Mouse (Mus musculus) heart, adult 11 months (tissue): ENCODE measurements at regions not wholly inside any gene's neighbourhood (a gene's known extent, or its start where the extent isn't known, plus 50 kb on each side); places are given as distances from the start of the nearest gene placed in this dataset.

Experiments used
- DNase-seq: peaks from one replicate; pipeline ENCODE4 v3.0.0; 2022

- no peak for DNase-seq
Measured at GRCm38 (mm10) chr4:131383862-131384261, 439.7 kb downstream of the Matn1 start.

DNA sequence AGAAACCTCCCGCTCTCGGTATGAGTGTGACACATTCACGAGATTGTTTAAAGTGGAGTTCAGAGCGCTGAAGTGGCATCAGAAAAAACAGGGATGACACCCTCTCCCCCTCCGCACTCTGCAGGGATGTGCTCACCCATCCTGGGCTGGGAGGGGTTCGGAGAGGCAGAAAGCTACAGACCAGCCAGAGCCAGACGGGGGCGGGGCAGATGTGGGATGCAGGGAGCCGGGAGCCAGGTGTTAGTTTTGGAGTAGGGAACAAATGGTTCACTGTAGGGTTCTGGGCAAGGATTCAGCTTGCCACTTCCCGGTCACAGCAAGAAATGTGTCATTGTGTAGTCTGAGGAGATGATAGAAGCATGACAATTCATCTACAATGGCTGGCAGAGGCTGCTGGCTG is 442.8 kb downstream of the Matn1 start:
- no peak for DNase-seq

DNA sequence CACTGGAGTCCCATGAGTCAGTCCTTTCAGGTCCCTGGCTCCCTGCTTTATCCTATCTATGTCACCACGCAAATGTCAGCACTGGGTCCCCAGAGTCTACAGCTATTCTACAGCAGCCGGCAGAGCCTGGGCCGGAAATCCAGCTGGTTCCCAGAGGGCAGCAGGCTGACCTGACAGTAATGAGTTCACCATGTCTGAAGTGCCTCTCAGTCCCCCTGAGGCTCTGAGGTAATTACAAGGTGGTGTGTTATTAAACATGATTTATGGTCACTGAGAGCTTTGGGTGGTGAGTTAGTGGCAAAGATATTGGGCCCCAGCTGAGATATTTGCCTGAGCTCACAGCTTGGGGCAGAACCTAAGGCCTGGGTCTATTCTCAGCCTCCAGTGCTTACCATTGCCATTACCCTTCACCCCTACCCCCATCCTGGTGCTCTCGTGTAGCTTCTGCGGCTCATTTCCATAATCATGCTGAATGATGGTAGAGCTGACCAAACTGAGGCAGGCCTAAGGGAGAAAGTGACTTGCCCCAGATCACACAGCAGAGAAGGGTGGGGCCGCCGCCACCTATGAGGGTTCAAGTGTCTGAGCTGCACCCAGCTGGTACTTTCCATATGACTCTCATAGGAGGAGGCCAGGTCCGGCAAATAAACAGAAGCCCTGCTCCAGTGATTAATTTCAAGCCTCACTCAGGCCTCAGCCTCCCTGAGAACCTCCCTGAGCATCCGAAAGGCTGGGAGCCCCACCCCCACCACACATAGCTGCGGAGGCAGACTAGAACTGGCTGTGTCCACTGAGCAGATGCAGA is 446.8 kb downstream of the Ptpru start:
- no peak for DNase-seq

GRCm38 (mm10) chr4:131391924-131392297 is 446.2 kb downstream of the Ptpru start:
- DNase-seq, result no peak

DNA sequence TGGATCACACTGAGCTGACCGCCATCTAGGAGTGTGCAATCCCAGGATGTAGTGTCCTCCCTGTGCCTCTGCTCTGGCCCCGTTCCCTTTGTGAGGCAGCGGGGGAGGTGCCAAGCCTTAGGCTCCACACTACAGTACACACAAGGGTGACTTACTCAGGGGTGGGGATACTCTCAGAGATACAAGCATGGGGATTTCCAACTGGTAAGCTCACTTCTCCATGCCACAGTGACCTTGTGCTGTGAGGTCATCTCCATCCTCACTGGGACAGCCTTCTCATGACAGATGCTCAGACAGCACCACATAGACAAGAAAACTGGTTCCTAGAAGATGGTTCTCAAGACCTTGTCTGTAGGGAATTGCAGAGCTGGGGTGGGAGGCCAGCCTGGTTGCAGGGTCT is 445.6 kb downstream of the Ptpru start:
- DNase-seq, result no peak

- DNase-seq, result no peak
Measured at GRCm38 (mm10) chr4:131396226-131396840, 441.8 kb downstream of the Ptpru start.

GRCm38 (mm10) chr4:131397161-131397560 is 440.9 kb downstream of the Ptpru start:
- no peak for DNase-seq

GRCm38 (mm10) chr4:131400756-131401155 is 437.3 kb downstream of the Ptpru start:
- no peak for DNase-seq

DNA sequence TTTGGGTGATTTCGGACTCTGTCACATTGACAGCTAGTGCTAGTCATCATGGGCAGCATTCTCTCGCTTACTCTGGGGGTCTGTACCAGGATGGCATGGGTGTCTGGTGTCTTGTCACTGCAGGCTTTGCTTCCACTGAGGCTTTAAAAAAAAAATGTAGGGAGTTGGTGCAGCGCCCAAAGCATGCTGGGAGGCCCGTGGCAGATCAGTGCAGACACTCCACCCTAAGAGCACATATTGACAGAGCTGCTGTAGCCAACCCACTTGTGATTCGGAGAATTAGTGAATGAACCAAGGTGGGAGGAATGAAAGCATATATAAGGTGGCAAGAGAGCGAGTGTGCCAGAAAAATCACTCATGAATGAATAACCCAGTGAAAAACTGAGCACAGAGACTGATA is 436.8 kb downstream of the Ptpru start:
- no peak for DNase-seq

- DNase-seq, result no peak
Measured at GRCm38 (mm10) chr4:131405376-131406017, 432.6 kb downstream of the Ptpru start.

DNA sequence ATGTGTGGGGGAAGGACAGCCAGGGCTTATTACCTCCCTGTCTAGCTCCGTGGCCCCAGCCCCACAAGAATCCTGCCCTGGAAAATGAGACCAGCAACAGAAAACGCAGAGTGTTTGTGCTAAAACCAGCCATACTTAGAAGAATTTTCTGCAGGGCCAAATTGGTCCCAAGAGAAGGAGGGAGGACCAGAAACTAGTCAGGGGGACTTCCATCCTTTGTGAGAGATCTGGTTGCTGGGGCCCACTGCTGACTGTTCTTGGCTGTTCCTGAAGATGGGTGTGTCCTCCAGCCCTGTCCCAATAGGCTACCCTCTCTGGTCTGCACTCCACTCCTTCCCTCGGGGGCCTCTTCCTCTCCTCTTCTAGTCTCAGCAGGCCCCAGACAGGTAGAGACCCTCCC is 430.6 kb downstream of the Ptpru start:
- DNase-seq, result no peak

GRCm38 (mm10) chr4:131408644-131409043 is 429.4 kb downstream of the Ptpru start:
- no peak for DNase-seq

GRCm38 (mm10) chr4:131409805-131410204 is 428.3 kb downstream of the Ptpru start:
- DNase-seq, result no peak

- no peak for DNase-seq
Measured at GRCm38 (mm10) chr4:131411936-131412335, 426.2 kb downstream of the Ptpru start.

- DNase-seq, result no peak
Measured at GRCm38 (mm10) chr4:131413380-131413779, 424.7 kb downstream of the Ptpru start.

GRCm38 (mm10) chr4:131415453-131415852 is 422.6 kb downstream of the Ptpru start:
- no peak for DNase-seq

DNA sequence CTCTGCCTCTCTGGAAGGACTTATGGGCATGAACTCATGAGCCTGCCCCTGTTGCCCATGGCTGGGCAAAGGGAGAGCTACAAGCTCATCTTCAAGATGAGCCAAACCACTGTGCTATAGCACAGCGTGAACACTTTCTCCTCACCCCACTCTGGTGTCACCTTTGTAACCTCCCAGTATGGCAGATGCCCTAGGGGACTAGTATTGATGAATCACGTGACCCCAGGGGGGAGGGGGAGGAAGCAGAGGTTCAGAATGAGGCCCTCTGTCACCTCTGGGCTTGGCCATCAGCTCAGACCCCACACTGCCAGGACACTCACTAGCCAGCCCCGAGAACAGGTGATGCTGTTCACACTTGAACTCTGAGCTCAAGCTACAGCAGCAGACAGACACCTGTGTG is 421.9 kb downstream of the Ptpru start:
- DNase-seq, result no peak

DNA sequence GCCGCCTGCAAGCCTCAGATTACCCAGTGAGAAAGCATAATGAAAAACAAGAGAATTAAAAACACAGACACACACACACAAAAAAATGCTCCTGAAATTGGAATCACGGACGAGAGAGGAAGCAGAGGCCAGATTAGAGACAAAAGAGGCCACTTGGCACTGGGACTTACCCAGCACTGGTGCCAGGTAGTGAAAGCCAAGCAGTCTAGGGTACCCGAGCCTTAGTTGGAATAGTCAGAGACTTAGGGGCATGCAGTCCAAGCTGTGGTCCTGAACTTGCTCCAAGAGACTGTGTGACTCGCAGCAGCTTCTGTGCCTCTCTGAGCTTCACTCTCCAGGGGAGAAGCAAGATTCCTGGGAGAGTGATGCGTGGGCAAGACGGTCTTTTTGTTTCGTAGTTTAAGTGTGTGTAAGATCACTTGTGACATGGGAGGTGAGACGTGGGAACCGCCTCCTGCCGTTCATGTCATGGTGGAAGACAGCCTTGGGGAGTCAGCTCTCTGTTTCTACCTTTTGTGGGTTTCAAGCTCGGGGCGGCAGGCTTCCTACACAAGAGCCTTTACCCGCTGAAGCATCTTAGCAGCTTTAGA is 420.8 kb downstream of the Ptpru start:
- no peak for DNase-seq

DNA sequence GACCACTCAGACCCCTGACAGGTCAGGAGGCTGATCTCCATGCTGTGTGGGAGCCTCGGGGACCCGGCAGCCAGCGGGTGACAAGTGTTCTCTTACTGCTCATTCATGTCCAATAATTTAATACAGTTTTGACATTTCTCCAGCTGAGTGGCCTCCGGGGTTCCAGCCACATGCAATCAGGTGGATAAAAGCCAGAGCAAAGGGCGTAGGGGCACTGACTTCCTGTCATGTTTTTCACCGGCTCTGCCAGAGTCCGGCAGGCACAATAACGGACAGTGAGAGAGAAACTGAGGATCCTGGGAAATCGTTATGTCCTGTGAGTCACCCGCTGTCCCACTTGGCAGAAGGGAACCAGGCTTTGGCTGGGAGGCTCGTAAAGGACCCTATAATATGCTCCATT is 412.8 kb downstream of the Ptpru start:
- DNase-seq, result no peak

GRCm38 (mm10) chr4:131427871-131428270 is 410.2 kb downstream of the Ptpru start:
- DNase-seq, result no peak

DNA sequence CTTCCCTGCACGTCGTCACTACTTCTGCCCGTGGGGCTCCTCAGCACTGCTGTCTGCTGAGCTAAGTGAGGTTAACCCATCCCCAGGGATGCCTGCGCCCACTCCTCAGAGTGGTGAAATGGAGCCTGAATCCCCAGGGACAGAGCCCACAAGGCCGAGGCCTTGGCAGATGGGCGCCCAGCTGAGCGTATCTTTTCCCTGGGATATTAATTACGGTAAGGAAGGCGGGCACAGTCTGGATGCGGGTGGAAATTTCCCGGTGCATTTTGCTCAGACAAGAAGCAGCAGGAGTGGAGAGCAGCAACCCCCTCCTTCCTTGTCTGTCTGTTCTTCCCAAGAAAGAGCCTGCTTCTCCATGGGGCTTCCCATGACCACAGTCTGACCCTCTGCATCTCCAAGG is 408.7 kb downstream of the Ptpru start:
- DNase-seq, result no peak

DNA sequence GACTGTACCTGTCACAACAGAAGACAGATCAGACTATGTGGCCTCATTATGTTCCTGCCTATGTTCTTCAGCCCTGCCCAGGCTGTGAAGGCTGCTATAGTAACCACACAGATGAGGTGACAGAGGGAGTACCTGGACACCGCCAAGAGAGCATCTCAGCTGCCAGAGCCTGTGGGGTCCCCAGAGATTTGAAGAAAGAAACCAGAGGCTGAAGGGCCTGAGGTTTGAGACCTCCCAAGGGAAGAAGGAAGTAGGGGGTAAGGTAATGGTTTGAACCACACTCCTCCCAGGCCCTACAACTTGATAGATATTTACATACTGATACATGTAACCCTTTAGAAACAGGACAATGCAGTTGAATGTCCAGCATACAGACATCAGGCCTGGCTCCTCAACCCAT is 407.7 kb downstream of the Ptpru start:
- no peak for DNase-seq

GRCm38 (mm10) chr4:131431188-131431587 is 406.9 kb downstream of the Ptpru start:
- DNase-seq, result no peak
